Mouse (Mus musculus): ENCODE measurements around the gene Htr3a. TPM values are rescaled to one million over a fixed set of nuclear protein-coding genes. Genes with fewer than 3 reads are reported as not detected.
A peak's percentile ranks its signal among the peaks of the same experiment; 100 is the strongest.

Htr3a gene
- not detected for total RNA-seq (2021)

GRCm38 (mm10) chr9:48910885-48911537 is at the start of gene Htr3a:
Gene Htr3a, minus strand, starts transcription at chr9:48911099.
- DNase-seq, result peak; percentile 78 to 82
- intact Hi-C loops (cut with DNase I), result no loop called here

GRCm38 (mm10) chr9:48947565-48947964 is 36.7 kb upstream of the Htr3a start:
- intact Hi-C loops (cut with DNase I), result no loop called here
- DNase-seq, result no peak

- intact Hi-C loops (cut with DNase I), result no loop called here
- DNase-seq, result peak in 1 of 2 experiments; percentile 2
These were observed 31.4 kb upstream of the Htr3a start for GRCm38 (mm10) chr9:48942349-48942748.

- intact Hi-C loops (cut with DNase I), result no loop called here
- DNase-seq, result no peak
These were observed 18.5 kb upstream of the Htr3a start for GRCm38 (mm10) chr9:48929436-48929835.

- intact Hi-C loops (cut with DNase I), result no loop called here
- DNase-seq, result no peak
These were observed 17.9 kb upstream of the Htr3a start for GRCm38 (mm10) chr9:48928781-48929180.

GRCm38 (mm10) chr9:48916011-48916788 is 5.3 kb upstream of the Htr3a start:
- no peak for DNase-seq
- intact Hi-C loops (cut with DNase I), result no loop called here

- no peak for DNase-seq
- intact Hi-C loops (cut with DNase I), result no loop called here
These were observed 6.5 kb downstream of the Htr3a start for GRCm38 (mm10) chr9:48904421-48904820.

GRCm38 (mm10) chr9:48903766-48904165 is 7.1 kb downstream of the Htr3a start:
- DNase-seq, result no peak
- intact Hi-C loops (cut with DNase I), result no loop called here

- intact Hi-C loops (cut with DNase I), result loop anchor here (1.0 kb wide), 1 partner anchor 74 kb away; no protein-coding TSS in a partner anchor
These were observed 12.3 kb downstream of the Htr3a start for GRCm38 (mm10) chr9:48898551-48898950.

GRCm38 (mm10) chr9:48895819-48896536 is 14.9 kb downstream of the Htr3a start:
- DNase-seq, result no peak
- intact Hi-C loops (cut with DNase I), result no loop called here

More at GRCm38 (mm10) chr9:48898551-48898950, 12.3 kb downstream of the Htr3a start:
- DNase-seq, result peak; percentile 52 to 67

- intact Hi-C loops (cut with DNase I), result loop anchor here (1.0 kb wide), 3 partner anchors 34 to 248 kb away; no protein-coding TSS in a partner anchor
- no peak for DNase-seq
These were observed 16.1 kb downstream of the Htr3a start for GRCm38 (mm10) chr9:48894755-48895154.

- intact Hi-C loops (cut with DNase I), result loop anchor here (1.0 kb wide), 3 partner anchors 34 to 248 kb away; no protein-coding TSS in a partner anchor
- peak; percentile 73 to 85 for DNase-seq
These were observed 16.9 kb downstream of the Htr3a start for GRCm38 (mm10) chr9:48893986-48894385.

GRCm38 (mm10) chr9:48889093-48889492 is 21.8 kb downstream of the Htr3a start:
- intact Hi-C loops (cut with DNase I), result no loop called here
- DNase-seq, result no peak

GRCm38 (mm10) chr9:48872896-48873295 is 38.0 kb downstream of the Htr3a start:
- intact Hi-C loops (cut with DNase I), result no loop called here

GRCm38 (mm10) chr9:48866523-48867121 is 44.3 kb downstream of the Htr3a start:
- intact Hi-C loops (cut with DNase I), result loop anchor here (10.0 kb wide), 1 partner anchor 188 kb away; the partner anchor contains the start of gene Zw10
- DNase-seq, result peak; percentile 17

More at GRCm38 (mm10) chr9:48872896-48873295, 38.0 kb downstream of the Htr3a start:
- no peak for DNase-seq

- intact Hi-C loops (cut with DNase I), result loop anchor here (10.0 kb wide), 1 partner anchor 190 kb away; the partner anchor contains the start of gene Zw10
- no peak for DNase-seq
These were observed 45.7 kb downstream of the Htr3a start for GRCm38 (mm10) chr9:48865235-48865634.

GRCm38 (mm10) chr9:48861481-48861880 is 49.4 kb downstream of the Htr3a start:
- DNase-seq, result no peak
- intact Hi-C loops (cut with DNase I), result loop anchor here (2.0 to 10.0 kb wide), 3 partner anchors 25 to 193 kb away; partner anchors contain the start of genes Zbtb16 and Zw10

- intact Hi-C loops (cut with DNase I), result loop anchor here (1.0 to 10.0 kb wide), 5 partner anchors 24 to 214 kb away; partner anchors contain the start of genes Zbtb16 and Zw10
- DNase-seq, result peak; percentile 74 to 81
These were observed 50.4 kb downstream of the Htr3a start for GRCm38 (mm10) chr9:48860526-48860845.

- no peak for DNase-seq
- intact Hi-C loops (cut with DNase I), result loop anchor here (1.0 to 10.0 kb wide), 5 partner anchors 23 to 214 kb away; partner anchors contain the start of genes Zbtb16 and Zw10
These were observed 50.9 kb downstream of the Htr3a start for GRCm38 (mm10) chr9:48859828-48860525.

GRCm38 (mm10) chr9:48857944-48858343 is 53.0 kb downstream of the Htr3a start:
- intact Hi-C loops (cut with DNase I), result no loop called here

More at GRCm38 (mm10) chr9:48857944-48858343, 53.0 kb downstream of the Htr3a start:
- DNase-seq, result peak in 1 of 2 experiments; percentile 6
